Mouse (Mus musculus) spleen, adult 2 months (tissue): Measurements from ENCODE around the gene Itgal.

ENCODE experiments used
- CTCF ChIP-seq: fragments of 200-500 bp; IDR thresholded peaks from 2 replicates; pipeline ENCODE4 v1.5.1; 2011; ENCODE audit warnings: mild to moderate bottlenecking, inconsistent platforms; ENCODE audit not compliant: insufficient read depth, insufficient read length, insufficient replicate concordance; ENCODE audit errors: extremely low read depth
- POLR2A ChIP-seq: fragments of 200-500 bp; IDR thresholded peaks from 2 replicates; pipeline ENCODE4 v1.6.1; 2011; ENCODE audit warnings: low read depth, low read length, inconsistent platforms

GRCm38 (mm10) chr7:127253341-127253740 is 42.7 kb upstream of the Itgal start:
- no peak for TF ChIP-seq CTCF
- TF ChIP-seq POLR2A, result no peak
